Mouse (Mus musculus) liver, embryonic 14.5 days (tissue): Measurements from ENCODE around the gene Sdsl. TPM values are rescaled to one million over a fixed set of nuclear protein-coding genes. Genes with fewer than 3 reads are reported as not detected.

Source experiments
- ATAC-seq: fragments of 200-750 bp; cut with Nextera tagmentation; 2 replicates; pipeline ENCODE4 v1.8.0; 2017; ENCODE audit warnings: moderate number of reproducible peaks, mild to moderate bottlenecking, moderate library complexity; ENCODE audit not compliant: insufficient read depth
- DNase-seq, 3 experiments: peaks; one replicate each; pipeline ENCODE4 v3.0.0-alpha.2; 2012 to 2013; ENCODE audit warnings: low read depth in 3 of 3, low spot score in 3 of 3
- H3K27ac ChIP-seq: fragments of 300-500 bp; sonication (generic); 2 replicates; pipeline ENCODE4 v1.5.1; 2014; ENCODE audit warnings: moderate library complexity, mild to moderate bottlenecking, control low read depth, inconsistent platforms
- H3K27me3 ChIP-seq: fragments of 300-500 bp; sonication (generic); 2 replicates; pipeline ENCODE4 v1.6.1; 2014; ENCODE audit warnings: mild to moderate bottlenecking, low read length, moderate library complexity; ENCODE audit not compliant: control insufficient read depth, insufficient read depth
- H3K36me3 ChIP-seq: fragments of 300-500 bp; sonication (generic); replicated peaks from 2 replicates; pipeline ENCODE4 v1.6.1; 2014; ENCODE audit warnings: low read depth; ENCODE audit not compliant: control insufficient read depth, insufficient read depth
- H3K4me1 ChIP-seq, 2 experiments: fragments of 200-500 bp in 1 of 2; fragments of 300-500 bp in 1 of 2; sonication (generic) in 1 of 2; replicated peaks; 2 replicates each; pipeline ENCODE4 v1.6.1; 2012 to 2014; ENCODE audit warnings: antibody characterized with exemption in 1 of 2, inconsistent platforms in 1 of 2, low read length in 1 of 2; ENCODE audit not compliant: control insufficient read depth in 2 of 2, insufficient read depth in 2 of 2
- H3K4me2 ChIP-seq: fragments of 300-500 bp; sonication (generic); 2 replicates; pipeline ENCODE4 v1.6.1; 2014; ENCODE audit warnings: low read depth, mild to moderate bottlenecking, control low read depth, moderate library complexity
- H3K4me3 ChIP-seq, 2 experiments: fragments of 200-500 bp in 1 of 2; fragments of 300-500 bp in 1 of 2; sonication (generic) in 1 of 2; 2 replicates each; pipeline ENCODE4 v1.5.1; 2012 to 2014; ENCODE audit warnings: low read depth in 2 of 2, low read length in 2 of 2, mild to moderate bottlenecking in 2 of 2, control low read depth in 1 of 2, inconsistent platforms in 1 of 2, moderate library complexity in 1 of 2; ENCODE audit not compliant: insufficient read depth in 1 of 2
- H3K9ac ChIP-seq: fragments of 300-500 bp; sonication (generic); replicated peaks from 2 replicates; pipeline ENCODE4 v1.6.1; 2014; ENCODE audit warnings: mild to moderate bottlenecking, control low read depth, moderate library complexity
- H3K9me3 ChIP-seq: fragments of 300-500 bp; sonication (generic); 2 replicates; pipeline ENCODE4 v1.6.1; 2016; ENCODE audit warnings: low read length, mixed read lengths; ENCODE audit not compliant: control insufficient read depth
- CTCF ChIP-seq: IDR thresholded peaks from 2 replicates; pipeline ENCODE4 v1.5.1; 2016; ENCODE audit warnings: antibody characterized with exemption, low read depth, control low read depth
- EP300 ChIP-seq: IDR thresholded peaks from 2 replicates; pipeline ENCODE4 v1.6.1; 2016; ENCODE audit warnings: antibody characterized with exemption, low read depth
- WGBS: fragments of 180-500 bp; shearing (Covaris S2); extraction: QIAGEN DNeasy Blood & Tissue Kit; methylation state at CpG from one replicate; pipeline ENCODE4 v1.1.7; 2014; ENCODE audit not compliant: insufficient replicate concordance; 5-methylcytosine and 5-hydroxymethylcytosine counted together
- polyA plus RNA-seq, 2 experiments: library from polyadenylated mRNA; depleted of rRNA in 1 of 2; stranded (reverse) in 1 of 2; unstranded in 1 of 2; fragments of >200 nt; fragmentation: Nextera tagmentation in 1 of 2; extraction: Ambion mirVana in 1 of 2; gene quantifications; 2 replicates each; pipeline versions ENCODE4 v1.2.1 to v1.2.3; 2012 to 2014

Sdsl gene
- polyA plus RNA-seq, 2 experiments = 0.93 to 1.2 TPM

DNA sequence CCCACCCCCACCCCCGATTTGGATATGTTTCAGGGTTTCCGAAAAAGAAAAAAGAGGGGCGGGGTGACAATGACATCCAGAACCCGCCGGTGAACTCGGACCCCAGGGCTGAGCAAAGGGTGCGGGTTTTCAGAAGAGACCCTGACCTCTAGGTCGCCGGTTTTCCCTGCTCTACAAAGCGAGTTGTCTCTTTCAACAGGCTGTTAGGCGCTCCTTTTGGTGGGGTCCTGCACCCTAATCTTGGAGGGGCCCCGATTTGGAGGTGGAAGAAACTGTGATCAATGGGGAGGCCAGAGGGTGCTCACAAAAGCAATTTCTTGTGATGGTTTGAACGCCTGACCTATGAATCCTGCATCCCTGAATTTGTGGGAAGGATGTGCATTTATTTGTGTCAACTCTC is 34.1 kb downstream of the Sdsl start:
- no peaks in the 10 kb centered on the region for H3K4me1 ChIP-seq
- no peaks in the 10 kb centered on the region for H3K9me3 ChIP-seq
- DNase-seq (no peak), ATAC-seq (no peak)
- H3K9ac ChIP-seq = no peak overlapping the region
- peaks cover 76% of the 10 kb centered on the region for H3K27me3 ChIP-seq
- H3K4me3 ChIP-seq = no peak overlapping the region
- TF ChIP-seq EP300 (no peak), CTCF (no peak)
- H3K4me2 ChIP-seq = no peak overlapping the region
- H3K27ac ChIP-seq = no peak overlapping the region
- H3K36me3 ChIP-seq = no peaks in the 10 kb centered on the region
- WGBS = 0% methylated on average over 13 of the region's 13 CpGs

- Histone ChIP-seq H3K9me3 (no peaks in the 10 kb centered on the region), H3K27ac (no peak overlapping the region), H3K4me2 (no peak overlapping the region), H3K36me3 (no peaks in the 10 kb centered on the region), H3K27me3 (peaks cover 81% of the 10 kb centered on the region), H3K4me3 (no peak overlapping the region), H3K9ac (no peak overlapping the region), H3K4me1 (no peaks in the 10 kb centered on the region)
- WGBS = under 1% methylated on average over 33 of the region's 33 CpGs
- no peak for DNase-seq
- ATAC-seq = no peak
- no peak for TF ChIP-seq CTCF
- TF ChIP-seq EP300 = no peak
Observed at GRCm38 (mm10) chr5:120437986-120438385, 34.6 kb downstream of the Sdsl start.

- Histone ChIP-seq H3K27ac (no peak overlapping the region), H3K27me3 (peaks cover 86% of the 10 kb centered on the region), H3K4me1 (no peaks in the 10 kb centered on the region), H3K9ac (no peak overlapping the region), H3K4me3 (no peak overlapping the region), H3K4me2 (no peak overlapping the region), H3K9me3 (no peaks in the 10 kb centered on the region), H3K36me3 (no peaks in the 10 kb centered on the region)
- no peak for TF ChIP-seq EP300
- no peak for TF ChIP-seq CTCF
- WGBS = 2% methylated on average over 17 of the region's 17 CpGs
- DNase-seq (no peak), ATAC-seq (no peak)
Observed at GRCm38 (mm10) chr5:120437539-120437938, 35.1 kb downstream of the Sdsl start.

GRCm38 (mm10) chr5:120436885-120437495 is 35.6 kb downstream of the Sdsl start:
- DNase-seq = no peak
- H3K36me3 ChIP-seq = no peaks in the 10 kb centered on the region
- no peak overlapping the region for H3K4me3 ChIP-seq
- H3K9ac ChIP-seq = no peak overlapping the region
- no peak for ATAC-seq
- no peak overlapping the region for H3K27ac ChIP-seq
- H3K9me3 ChIP-seq = no peaks in the 10 kb centered on the region
- no peak overlapping the region for H3K4me2 ChIP-seq
- TF ChIP-seq CTCF = no peak
- no peak for TF ChIP-seq EP300
- H3K27me3 ChIP-seq = peaks cover 91% of the 10 kb centered on the region
- no peaks in the 10 kb centered on the region for H3K4me1 ChIP-seq
- 2% methylated on average over 18 of the region's 18 CpGs for WGBS

DNA sequence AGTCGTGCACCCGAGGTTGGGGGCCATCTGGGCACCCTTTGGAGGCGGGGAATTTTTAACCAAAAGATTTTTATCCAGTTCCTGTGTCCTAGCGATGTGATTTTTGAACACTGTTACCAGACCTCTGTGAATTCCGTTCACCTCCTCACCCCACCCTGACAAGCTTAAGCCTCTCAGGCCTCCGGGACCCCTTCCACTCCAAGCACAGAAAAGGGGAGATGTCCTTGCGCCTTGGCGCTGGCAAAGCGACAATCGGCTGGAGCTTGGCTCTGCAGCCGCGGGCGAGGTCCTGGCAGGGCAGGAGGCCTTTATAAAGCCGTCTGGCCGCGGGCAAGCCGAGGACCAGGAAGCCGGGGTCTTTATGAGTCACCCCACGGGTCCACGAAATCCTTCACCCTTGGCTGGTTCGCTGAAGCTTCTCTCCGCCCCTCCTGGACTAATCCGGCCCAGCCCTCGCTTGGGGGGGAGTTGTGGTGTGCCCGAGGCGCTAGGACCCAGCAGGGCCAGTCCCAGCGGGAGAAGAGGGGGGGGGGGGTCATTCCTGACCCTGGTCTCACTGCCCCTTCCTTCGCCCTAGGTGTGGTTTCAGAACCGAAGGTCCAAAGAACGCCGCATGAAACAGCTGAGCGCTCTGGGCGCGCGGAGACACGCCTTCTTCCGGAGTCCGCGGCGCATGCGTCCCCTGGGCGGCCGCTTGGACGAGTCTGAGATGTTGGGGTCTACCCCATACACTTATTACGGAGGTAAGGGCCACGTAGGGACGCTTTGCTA is 36.7 kb downstream of the Sdsl start:
- H3K27me3 ChIP-seq = peaks cover 98% of the 10 kb centered on the region
- H3K36me3 ChIP-seq = no peaks in the 10 kb centered on the region
- WGBS = 2% methylated on average over 45 of the region's 47 CpGs
- no peak overlapping the region for H3K27ac ChIP-seq
- H3K4me1 ChIP-seq = no peaks in the 10 kb centered on the region
- peak overlapping the region; percentile 43 for H3K4me2 ChIP-seq
- H3K9me3 ChIP-seq = no peaks in the 10 kb centered on the region
- no peak overlapping the region for H3K4me3 ChIP-seq
- DNase-seq (no peak), ATAC-seq (no peak)
- TF ChIP-seq CTCF (no peak), EP300 (no peak)
- H3K9ac ChIP-seq = no peak overlapping the region
